Mouse (Mus musculus): Measurements from ENCODE around the gene Zfp454.

GRCm38 (mm10) chr11:50931451-50931866 lies 44.0 kb upstream of the Zfp454 start, which contains the start of gene Zfp354b:
- TF ChIP-seq CTCF (IDR thresholded peaks at IDR 0.05; ENCODE audit: borderline replicate concordance, extremely low read depth, insufficient read depth, insufficient read length), result no peak
- no peak for TF ChIP-seq POLR2A (IDR thresholded peaks at IDR 0.05; ENCODE audit: borderline replicate concordance, extremely low read depth, insufficient read depth, insufficient read length, poor library complexity, severe bottlenecking)

All from brain, embryonic 14.5 days (tissue).